Mouse (Mus musculus) myocyte (in vitro differentiated cells): ENCODE measurements around the gene Eef1b2. TPM values are rescaled to one million over a fixed set of nuclear protein-coding genes. Genes with fewer than 3 reads are reported as not detected.
A peak's percentile ranks its signal among the peaks of the same experiment; 100 is the strongest.
"Not testable (repeated sequence)": the region's sequence is repeated elsewhere in the genome, so short reads cannot be mapped to it uniquely, and the experiment has no call there.

Experiments used
- H3K27me3 ChIP-seq: one replicate; pipeline ENCODE4 v1.6.1; 2011; ENCODE audit not compliant: control insufficient read depth, insufficient read depth, insufficient read length
- H3K36me3 ChIP-seq: one replicate; pipeline ENCODE4 v1.6.1; 2011; ENCODE audit not compliant: control insufficient read depth, insufficient read depth
- H3K4me2 ChIP-seq: one replicate; pipeline ENCODE4 v1.6.1; 2011; ENCODE audit warnings: low read depth, control low read depth
- H3K4me3 ChIP-seq: one replicate; pipeline ENCODE4 v1.5.1; 2011; ENCODE audit warnings: mild to moderate bottlenecking, control low read depth, moderate library complexity
- H3K79me2 ChIP-seq: one replicate; pipeline ENCODE4 v1.6.1; 2011; ENCODE audit not compliant: control insufficient read depth, insufficient read depth
- H3ac ChIP-seq: one replicate; pipeline ENCODE4 v1.6.1; 2011; ENCODE audit not compliant: control insufficient read depth, insufficient read length
- CEBPB ChIP-seq: IDR thresholded peaks from 2 replicates; pipeline ENCODE4 v1.6.1; 2011; ENCODE audit warnings: mild to moderate bottlenecking, moderate library complexity; ENCODE audit not compliant: poor library complexity, insufficient read depth, severe bottlenecking
- E2F4 ChIP-seq: IDR thresholded peaks from one replicate; pipeline ENCODE4 v1.6.1; 2011; ENCODE audit warnings: mild to moderate bottlenecking, control low read depth, moderate library complexity; ENCODE audit not compliant: insufficient read depth
- MAX ChIP-seq: IDR thresholded peaks from one replicate; pipeline ENCODE4 v1.6.1; 2011; ENCODE audit warnings: low read depth, mild to moderate bottlenecking, control low read depth
- MYOD1 ChIP-seq, 3 experiments: IDR thresholded peaks; one replicate each; pipeline ENCODE4 v1.6.1; 2011; ENCODE audit warnings: control low read depth in 2 of 3, low read depth in 2 of 3, mild to moderate bottlenecking in 2 of 3, moderate library complexity in 1 of 3; ENCODE audit not compliant: insufficient read length in 2 of 3, control insufficient read depth in 1 of 3
- MYOG ChIP-seq, 3 experiments: IDR thresholded peaks; one replicate each; pipeline ENCODE4 v1.6.1; 2011; ENCODE audit warnings: control low read depth in 2 of 3, low read depth in 2 of 3, mild to moderate bottlenecking in 2 of 3; ENCODE audit not compliant: insufficient read length in 2 of 3, control insufficient read depth in 1 of 3, insufficient read depth in 1 of 3
- POLR2A ChIP-seq: IDR thresholded peaks from one replicate; pipeline ENCODE4 v1.6.1; 2011; ENCODE audit warnings: low read depth, mild to moderate bottlenecking, control low read depth, moderate library complexity; ENCODE audit not compliant: insufficient read length
- POLR2AphosphoS2 ChIP-seq: IDR thresholded peaks from one replicate; pipeline ENCODE4 v1.6.1; 2011; ENCODE audit warnings: low read depth, control low read depth; ENCODE audit not compliant: insufficient read length
- REST ChIP-seq: IDR thresholded peaks from one replicate; pipeline ENCODE4 v1.6.1; 2011; ENCODE audit warnings: mild to moderate bottlenecking, control low read depth, moderate library complexity; ENCODE audit not compliant: insufficient read depth, insufficient read length
- SRF ChIP-seq: IDR thresholded peaks from one replicate; pipeline ENCODE4 v1.6.1; 2011; ENCODE audit warnings: low read depth; ENCODE audit not compliant: control insufficient read depth, insufficient read length
- TCF12 ChIP-seq: IDR thresholded peaks from one replicate; pipeline ENCODE4 v1.6.1; 2011; ENCODE audit warnings: mild to moderate bottlenecking, control low read depth; ENCODE audit not compliant: poor library complexity, insufficient read depth, severe bottlenecking
- TCF3 ChIP-seq: IDR thresholded peaks from one replicate; pipeline ENCODE4 v1.6.1; 2011; ENCODE audit warnings: low read depth, control low read depth; ENCODE audit not compliant: insufficient read length
- USF1 ChIP-seq: IDR thresholded peaks from one replicate; pipeline ENCODE4 v1.6.1; 2011; ENCODE audit warnings: low read depth, mild to moderate bottlenecking, control low read depth, moderate library complexity
- polyA plus RNA-seq: library from polyadenylated mRNA; unstranded; fragments of >200 nt; fragmentation: generic; extraction: Trizol; gene quantifications from one replicate; pipeline ENCODE4 v1.2.1, GENCODE M21; 2012; ENCODE audit warnings: missing spikeins

The Eef1b2 gene
- polyA plus RNA-seq, 1 experiment, result 1,523 TPM

DNA sequence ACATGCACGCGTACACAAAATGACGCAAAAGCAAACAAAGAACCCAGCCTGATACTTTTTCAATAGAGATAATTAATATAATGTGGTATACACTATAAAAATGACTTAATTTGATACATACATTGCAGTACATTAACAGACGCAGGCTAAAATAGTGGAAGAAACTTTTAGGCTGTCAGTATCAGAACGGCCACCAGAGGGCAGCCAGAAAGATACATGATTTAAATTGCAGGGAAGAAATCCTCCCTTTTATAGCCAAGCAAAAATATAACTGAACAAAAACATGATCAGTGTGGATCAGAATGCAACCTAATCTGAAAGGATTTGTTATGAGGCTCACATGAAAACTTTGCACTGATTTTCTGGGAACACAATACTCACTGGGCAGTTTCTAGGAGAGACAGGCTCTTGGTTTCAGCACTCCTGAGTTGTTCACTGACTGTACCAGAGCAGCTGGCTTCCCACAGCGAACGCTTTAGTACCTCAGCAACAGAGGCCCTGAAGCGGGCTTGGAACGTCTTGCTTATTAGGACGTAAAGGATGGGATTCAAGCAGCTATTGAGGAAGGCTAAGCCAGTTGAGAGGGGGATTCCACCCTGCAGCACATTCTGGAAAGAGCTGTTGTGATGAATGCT, 6.1 kb downstream of the Eef1b2 start:
- TF ChIP-seq POLR2AphosphoS2, result no peak
- TF ChIP-seq POLR2A, result no peak
- TF ChIP-seq SRF, result no peak
- TF ChIP-seq MYOD1 (IDR thresholded peaks at IDR 0.05; ENCODE audit: control insufficient read depth in 1 of 3, insufficient read length in 2 of 3, low read depth in 2 of 3), result no peak
- H3ac ChIP-seq, result no peak overlapping the region
- peaks cover 7% of the 10 kb centered on the region for H3K79me2 ChIP-seq
- H3K27me3 ChIP-seq, result no peaks in the 10 kb centered on the region
- no peak overlapping the region for H3K4me2 ChIP-seq
- H3K36me3 ChIP-seq, result peaks cover 19% of the 10 kb centered on the region
- no peak overlapping the region for H3K4me3 ChIP-seq

DNA sequence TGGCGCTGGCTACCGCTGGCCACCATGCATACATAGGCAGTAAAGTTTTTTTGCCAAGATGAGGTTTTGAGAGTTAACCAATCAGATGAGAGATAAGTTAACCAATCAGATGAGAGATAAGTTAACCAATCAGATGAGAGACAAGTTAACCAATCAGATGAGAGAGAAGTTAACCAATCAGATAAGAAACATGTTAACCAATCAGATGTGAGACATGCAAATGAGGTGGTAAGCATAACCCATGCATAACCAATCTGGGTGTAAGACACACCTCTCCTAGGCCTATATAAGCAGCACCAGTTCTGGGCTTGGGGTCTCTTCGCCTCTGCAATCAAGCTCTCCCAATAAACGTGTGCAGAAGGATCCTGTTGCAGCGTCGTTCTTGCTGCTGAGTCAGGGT, 8.8 kb downstream of the Eef1b2 start:
- H3K27me3 ChIP-seq, H3K4me2 ChIP-seq, H3K4me3 ChIP-seq, H3ac ChIP-seq, H3K36me3 ChIP-seq, H3K79me2 ChIP-seq: not testable (repeated sequence)

DNA sequence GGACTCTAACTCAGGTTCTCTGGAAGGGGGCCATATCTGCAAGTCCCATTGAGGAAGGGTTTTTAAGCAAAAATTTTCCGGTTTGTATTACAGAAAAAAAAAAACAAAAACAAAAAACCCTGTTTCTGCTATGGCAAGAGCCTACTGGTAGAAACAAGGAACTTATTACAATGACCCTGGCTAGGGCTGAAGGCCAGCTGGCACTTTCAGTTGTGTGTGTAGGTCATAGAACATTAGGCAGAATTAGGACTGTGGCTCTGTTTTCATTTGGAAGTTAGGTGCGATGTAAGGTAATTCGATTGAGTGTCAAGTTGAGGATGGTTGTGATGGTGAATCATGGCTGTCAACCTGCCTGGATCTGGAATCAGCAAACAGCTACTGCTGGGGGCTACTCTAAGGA, 11.9 kb downstream of the Eef1b2 start:
- no peak for TF ChIP-seq USF1
- TF ChIP-seq SRF, result no peak
- no peak for TF ChIP-seq MAX
- no peak for TF ChIP-seq MYOG (IDR thresholded peaks at IDR 0.05; ENCODE audit: control insufficient read depth in 1 of 3, insufficient read depth in 1 of 3, insufficient read length in 2 of 3, low read depth in 2 of 3)
- TF ChIP-seq E2F4, result no peak
- no peak for TF ChIP-seq TCF3
- TF ChIP-seq POLR2AphosphoS2, result no peak
- TF ChIP-seq MYOD1 (IDR thresholded peaks at IDR 0.05; ENCODE audit: control insufficient read depth in 1 of 3, insufficient read length in 2 of 3, low read depth in 2 of 3), result no peak
- TF ChIP-seq TCF12, result no peak
- no peak for TF ChIP-seq CEBPB
- no peak for TF ChIP-seq POLR2A
- no peak for TF ChIP-seq REST
- H3K79me2 ChIP-seq, result no peaks in the 10 kb centered on the region
- H3K36me3 ChIP-seq, result no peaks in the 10 kb centered on the region
- no peak overlapping the region for H3K4me2 ChIP-seq
- H3K4me3 ChIP-seq, result no peak overlapping the region
- no peaks in the 10 kb centered on the region for H3K27me3 ChIP-seq
- H3ac ChIP-seq, result no peak overlapping the region

DNA sequence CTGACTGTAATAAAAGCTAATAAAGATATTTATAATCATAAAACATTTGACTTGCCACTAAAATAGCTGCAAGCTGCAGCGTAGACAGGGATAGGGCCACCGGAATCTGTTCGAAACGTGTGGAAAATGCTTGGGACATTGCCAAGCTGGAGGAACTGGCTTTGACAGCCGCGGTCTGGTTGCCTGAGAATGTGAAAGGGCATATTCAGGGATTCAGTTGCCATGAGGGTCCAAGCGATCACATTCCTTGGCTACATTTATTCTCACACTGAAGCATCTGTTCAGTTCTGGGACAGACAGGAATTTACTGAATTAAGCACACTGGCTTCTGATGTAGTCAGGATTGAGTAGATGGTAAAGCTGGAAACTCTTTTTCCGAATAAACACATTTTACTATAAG, 14.2 kb downstream of the Eef1b2 start:
- H3K4me2 ChIP-seq, result peak overlapping the region; percentile 3
- H3K79me2 ChIP-seq, result no peaks in the 10 kb centered on the region
- no peaks in the 10 kb centered on the region for H3K27me3 ChIP-seq

DNA sequence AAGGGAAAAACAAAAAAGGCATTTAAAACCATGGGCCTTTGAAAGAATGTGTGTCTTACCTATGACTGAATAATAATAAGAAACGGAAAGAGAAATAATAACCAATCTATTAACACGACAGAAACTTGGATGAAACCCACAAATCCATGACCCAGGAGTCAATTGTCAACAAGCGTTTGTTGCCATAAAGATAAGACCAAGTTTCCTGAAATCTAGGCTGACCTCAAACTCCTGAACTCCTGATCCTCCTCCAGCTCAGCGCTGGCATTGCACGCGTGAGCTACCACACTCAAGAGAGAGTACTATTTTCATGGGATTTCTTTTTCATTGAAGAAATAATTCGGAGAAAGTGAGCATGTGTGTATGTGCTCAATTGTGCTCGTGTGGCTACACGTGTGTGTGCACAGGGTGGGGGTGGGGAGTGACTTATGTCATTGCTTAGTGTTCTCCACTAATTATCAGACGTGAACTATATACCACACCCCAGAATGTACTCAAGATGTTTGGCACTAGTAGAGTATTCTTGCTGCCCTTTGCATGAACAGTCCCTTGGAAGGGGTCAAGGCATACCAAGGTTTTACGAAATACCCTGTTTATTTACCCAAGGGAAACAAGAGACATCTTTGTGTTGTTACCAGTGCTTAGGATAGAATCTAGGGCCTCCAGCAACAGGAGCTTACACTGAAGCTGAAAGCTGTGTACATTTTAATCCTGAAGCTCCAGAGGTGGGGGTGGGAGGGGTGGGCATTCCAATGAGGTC, 15.9 kb downstream of the Eef1b2 start:
- Histone ChIP-seq H3K79me2 (no peaks in the 10 kb centered on the region), H3K27me3 (no peaks in the 10 kb centered on the region), H3K4me3 (no peak overlapping the region), H3K4me2 (no peak overlapping the region), H3ac (no peak overlapping the region), H3K36me3 (no peaks in the 10 kb centered on the region)
- TF ChIP-seq MAX, result no peak
- TF ChIP-seq CEBPB, result no peak
- no peak for TF ChIP-seq USF1
- TF ChIP-seq POLR2AphosphoS2, result no peak
- TF ChIP-seq TCF12, result no peak

More for the DNA sequence above, 14.2 kb downstream of the Eef1b2 start:
- no peaks in the 10 kb centered on the region for H3K36me3 ChIP-seq
- H3ac ChIP-seq, result no peak overlapping the region
- TF ChIP-seq MYOD1 (IDR thresholded peaks at IDR 0.05; ENCODE audit: control insufficient read depth in 1 of 3, insufficient read length in 2 of 3, low read depth in 2 of 3) (peak in 2 of 3 experiments; percentile 24 to 44), REST (no peak), POLR2A (no peak), TCF12 (peak; percentile 43), MYOG (IDR thresholded peaks at IDR 0.05; ENCODE audit: control insufficient read depth in 1 of 3, insufficient read depth in 1 of 3, insufficient read length in 2 of 3, low read depth in 2 of 3) (peak in 2 of 3 experiments; percentile 48 to 81)
- no peak overlapping the region for H3K4me3 ChIP-seq

DNA sequence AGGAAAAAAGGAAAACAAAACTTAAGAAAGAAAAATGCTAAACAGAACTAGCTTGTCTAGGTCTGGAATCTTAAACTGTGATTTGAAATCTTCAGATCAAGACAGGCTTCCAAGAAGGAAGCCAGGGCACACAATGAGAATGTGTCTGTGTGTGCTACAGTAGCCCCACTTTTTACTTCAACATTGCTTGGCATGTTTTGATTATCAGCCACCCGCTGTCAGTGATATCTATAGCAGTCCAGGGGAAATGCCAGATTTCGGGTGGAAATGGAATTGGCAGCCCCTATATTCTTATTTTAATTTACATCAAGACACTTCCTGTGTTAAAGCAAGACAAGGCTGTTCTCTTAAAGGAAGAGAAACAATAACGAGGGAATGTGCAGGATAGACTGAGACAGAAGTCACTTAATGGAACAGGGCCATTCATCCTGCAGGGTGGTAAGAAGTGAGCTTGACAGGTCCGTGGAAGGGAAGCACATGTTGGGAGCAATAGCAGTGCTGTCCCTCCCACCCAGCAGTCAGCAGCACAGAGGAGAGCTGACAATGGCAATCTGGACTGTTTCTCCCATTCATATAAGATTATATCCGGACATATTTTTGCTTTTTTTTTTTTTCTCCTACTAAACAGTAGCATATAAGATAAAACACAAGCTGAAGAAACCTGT, 19.4 kb downstream of the Eef1b2 start:
- Histone ChIP-seq H3K79me2 (no peaks in the 10 kb centered on the region), H3K36me3 (no peaks in the 10 kb centered on the region), H3ac (no peak overlapping the region), H3K27me3 (no peaks in the 10 kb centered on the region), H3K4me3 (no peak overlapping the region), H3K4me2 (no peak overlapping the region)
- TF ChIP-seq MYOG (IDR thresholded peaks at IDR 0.05; ENCODE audit: control insufficient read depth in 1 of 3, insufficient read depth in 1 of 3, insufficient read length in 2 of 3, low read depth in 2 of 3) (no peak), USF1 (no peak), MAX (no peak), POLR2AphosphoS2 (no peak), CEBPB (no peak), TCF3 (no peak), E2F4 (no peak), REST (no peak)
